Mouse (Mus musculus): ENCODE measurements around the gene Rgs17. TPM values are rescaled to one million over a fixed set of nuclear protein-coding genes. Genes with fewer than 3 reads are reported as not detected.

Rgs17 gene
- total and polyA plus RNA-seq, 3 experiments = 0.25 to 0.99 (median 0.75) TPM

DNA sequence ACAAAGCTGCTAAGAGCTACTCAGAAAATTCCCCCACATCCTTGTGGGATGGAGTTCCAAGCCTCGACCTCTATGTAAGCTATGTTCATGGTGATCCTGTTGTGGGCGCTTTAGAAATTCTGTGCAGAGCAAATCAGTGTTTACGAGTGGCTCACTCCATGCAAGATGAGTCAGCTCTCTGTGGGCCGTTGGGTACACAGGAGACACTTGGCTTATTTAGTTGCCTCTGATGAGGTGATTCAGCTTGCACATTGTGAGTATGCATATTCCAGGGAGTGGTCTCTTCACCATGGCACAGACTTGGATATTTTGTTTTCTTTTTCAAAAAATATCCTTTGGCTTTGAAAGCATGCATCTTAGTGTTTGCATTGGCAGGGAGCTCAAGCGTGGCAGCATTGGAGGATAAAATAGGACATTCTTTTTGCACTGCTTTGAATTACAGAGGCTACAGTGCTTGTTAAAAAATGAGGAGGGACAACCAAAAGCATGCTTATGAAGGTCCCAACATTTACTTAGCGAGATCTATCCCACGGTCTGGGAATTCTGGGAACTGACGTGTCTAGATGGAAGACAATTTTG lies 68.8 kb downstream of the Rgs17 start:
- 79% methylated on average over 8 of the region's 8 CpGs for WGBS
- intact Hi-C loops (cut with DNase I) = no loop called here
- no peak for TF ChIP-seq POLR2A (IDR thresholded peaks at IDR 0.05; ENCODE audit: insufficient read depth, low read depth, low read length)
- TF ChIP-seq CTCF (IDR thresholded peaks at IDR 0.05) = no peak

DNA sequence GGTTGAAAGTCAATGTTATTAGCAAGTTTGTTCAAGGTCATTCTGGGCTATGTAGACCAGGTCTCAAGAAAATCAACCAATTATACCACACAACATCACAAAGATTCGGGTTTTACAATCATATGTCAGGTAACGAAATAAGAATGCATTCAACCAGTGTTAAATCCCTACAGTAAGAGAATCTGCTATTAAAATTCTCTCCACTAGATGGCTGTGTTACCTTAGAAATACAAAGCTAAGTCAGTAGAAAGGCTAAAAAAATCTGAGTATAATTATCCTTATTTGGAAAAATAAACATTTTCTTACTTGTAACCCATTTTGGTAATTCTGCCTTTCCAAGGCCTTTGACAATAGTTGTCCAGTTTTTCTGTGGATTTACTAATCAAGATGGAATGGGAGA lies 75.3 kb downstream of the Rgs17 start:
- Histone ChIP-seq H3K36me3 (ENCODE audit: control insufficient read depth, insufficient read depth, low read length) (no peaks in the 10 kb centered on the region), H3K27me3 (ENCODE audit: control insufficient read depth, insufficient read depth, low read length) (no peaks in the 10 kb centered on the region), H3K4me1 (ENCODE audit: control insufficient read depth, insufficient read depth, low read length) (no peaks in the 10 kb centered on the region), H3K79me2 (replicated peaks; ENCODE audit: control insufficient read depth, insufficient read depth, low read length) (no peaks in the 10 kb centered on the region), H3K27ac (no peak overlapping the region), H3K9ac (ENCODE audit: low read depth, low read length) (no peak overlapping the region), H3K4me3 (no peak overlapping the region)
- TF ChIP-seq CTCF (IDR thresholded peaks at IDR 0.05) (peak; percentile 79), EP300 (IDR thresholded peaks at IDR 0.05; ENCODE audit: insufficient read depth, low read depth, low read length) (no peak)
- intact Hi-C loops (cut with DNase I) = loop anchor here (5.0 to 10.0 kb wide), 2 partner anchors 848 to 1230 kb away; no protein-coding TSS in a partner anchor
- DNase-seq = no peak
- 28% methylated on average over 2 of the region's 2 CpGs for WGBS

More for the DNA sequence above, 68.8 kb downstream of the Rgs17 start:
- no peak overlapping the region for H3K27ac ChIP-seq
- H3K79me2 ChIP-seq (replicated peaks; ENCODE audit: control insufficient read depth, insufficient read depth, low read length) = no peaks in the 10 kb centered on the region
- no peak overlapping the region for H3K9ac ChIP-seq (ENCODE audit: low read depth, low read length)
- H3K27me3 ChIP-seq (ENCODE audit: control insufficient read depth, insufficient read depth, low read length) = no peaks in the 10 kb centered on the region
- no peak for DNase-seq
- H3K4me1 ChIP-seq (ENCODE audit: control insufficient read depth, insufficient read depth, low read length) = no peaks in the 10 kb centered on the region
- H3K36me3 ChIP-seq (ENCODE audit: control insufficient read depth, insufficient read depth, low read length) = no peaks in the 10 kb centered on the region
- no peak overlapping the region for H3K4me3 ChIP-seq

DNA sequence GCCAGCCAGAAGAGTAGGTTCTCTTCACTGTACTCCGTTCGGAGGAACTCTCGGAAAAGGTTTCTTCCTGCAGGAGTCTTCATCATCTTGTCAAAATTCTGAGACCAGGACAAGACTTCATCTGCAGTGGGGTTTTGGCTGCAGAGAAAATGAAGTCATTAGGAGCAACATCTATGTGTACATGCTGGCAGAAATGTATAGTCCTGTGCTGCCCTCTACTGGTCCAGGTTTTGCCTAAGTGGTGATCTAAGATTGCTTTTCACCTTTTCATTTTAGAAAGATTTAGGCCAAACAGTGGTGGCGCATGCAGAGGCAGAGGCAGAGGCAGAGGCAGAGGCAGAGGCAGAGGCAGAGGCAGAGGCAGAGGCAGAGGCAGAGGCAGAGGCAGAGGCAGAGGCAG lies 80.8 kb downstream of the Rgs17 start:
- intact Hi-C loops (cut with DNase I) = loop anchor here (10.0 kb wide), 1 partner anchor 853 kb away; no protein-coding TSS in a partner anchor
- DNase-seq = peak; percentile 16 to 19
- Histone ChIP-seq H3K27ac (no peak overlapping the region), H3K36me3 (ENCODE audit: control insufficient read depth, insufficient read depth, low read length) (no peaks in the 10 kb centered on the region), H3K9ac (ENCODE audit: low read depth, low read length) (no peak overlapping the region), H3K4me1 (ENCODE audit: control insufficient read depth, insufficient read depth, low read length) (no peaks in the 10 kb centered on the region), H3K79me2 (replicated peaks; ENCODE audit: control insufficient read depth, insufficient read depth, low read length) (no peaks in the 10 kb centered on the region), H3K27me3 (ENCODE audit: control insufficient read depth, insufficient read depth, low read length) (no peaks in the 10 kb centered on the region), H3K4me3 (no peak overlapping the region)
- 82% methylated on average over 4 of the region's 4 CpGs for WGBS
- peak; percentile 58 for TF ChIP-seq CTCF (IDR thresholded peaks at IDR 0.05)
- no peak for TF ChIP-seq EP300 (IDR thresholded peaks at IDR 0.05; ENCODE audit: insufficient read depth, low read depth, low read length)
- TF ChIP-seq POLR2A (IDR thresholded peaks at IDR 0.05; ENCODE audit: insufficient read depth, low read depth, low read length) = no peak

DNA sequence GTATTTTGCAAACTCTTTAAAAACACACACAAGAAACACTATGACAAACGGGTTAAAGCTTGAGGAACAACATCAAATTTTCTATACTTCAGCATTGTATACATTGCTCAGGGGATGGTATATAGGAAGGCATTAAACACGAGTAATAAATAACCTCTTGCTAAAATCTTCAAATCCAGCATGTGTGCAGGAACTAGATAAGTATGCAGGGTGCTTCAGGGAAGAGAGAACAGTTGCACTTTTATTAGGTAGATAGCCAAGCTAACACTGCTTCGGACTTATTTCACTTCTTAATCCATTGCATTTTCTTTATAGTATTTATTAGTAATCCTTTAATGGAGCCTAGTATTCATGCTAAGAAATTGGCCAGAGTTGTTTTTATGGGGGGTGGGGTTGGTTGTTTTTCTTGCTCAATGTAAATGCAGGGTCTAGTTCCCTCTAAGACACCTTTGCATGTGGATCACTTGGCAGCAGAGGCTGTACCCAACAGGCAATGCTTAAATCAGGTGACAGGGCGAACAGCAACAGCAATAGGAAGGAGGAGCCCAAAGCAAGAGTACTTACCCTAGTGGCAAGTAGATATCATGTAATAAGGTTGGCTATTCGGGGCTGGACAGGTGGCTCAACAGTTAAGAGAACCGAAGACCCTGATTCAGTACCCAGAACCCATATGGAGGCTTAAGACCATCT lies 95.7 kb downstream of the Rgs17 start:
- H3K36me3 ChIP-seq (ENCODE audit: control insufficient read depth, insufficient read depth, low read length) = peaks cover 2% of the 10 kb centered on the region
- H3K4me3 ChIP-seq = no peak overlapping the region
- no peaks in the 10 kb centered on the region for H3K79me2 ChIP-seq (replicated peaks; ENCODE audit: control insufficient read depth, insufficient read depth, low read length)
- H3K9ac ChIP-seq (ENCODE audit: low read depth, low read length) = no peak overlapping the region
- DNase-seq = no peak
- intact Hi-C loops (cut with DNase I) = no loop called here
- no peak overlapping the region for H3K27ac ChIP-seq
- no peaks in the 10 kb centered on the region for H3K27me3 ChIP-seq (ENCODE audit: control insufficient read depth, insufficient read depth, low read length)
- no peak for TF ChIP-seq CTCF (IDR thresholded peaks at IDR 0.05)
- no peak for TF ChIP-seq EP300 (IDR thresholded peaks at IDR 0.05; ENCODE audit: insufficient read depth, low read depth, low read length)
- no peak for TF ChIP-seq POLR2A (IDR thresholded peaks at IDR 0.05; ENCODE audit: insufficient read depth, low read depth, low read length)
- peaks cover 5% of the 10 kb centered on the region for H3K4me1 ChIP-seq (ENCODE audit: control insufficient read depth, insufficient read depth, low read length)
- WGBS = 71% methylated on average over 6 of the region's 6 CpGs

DNA sequence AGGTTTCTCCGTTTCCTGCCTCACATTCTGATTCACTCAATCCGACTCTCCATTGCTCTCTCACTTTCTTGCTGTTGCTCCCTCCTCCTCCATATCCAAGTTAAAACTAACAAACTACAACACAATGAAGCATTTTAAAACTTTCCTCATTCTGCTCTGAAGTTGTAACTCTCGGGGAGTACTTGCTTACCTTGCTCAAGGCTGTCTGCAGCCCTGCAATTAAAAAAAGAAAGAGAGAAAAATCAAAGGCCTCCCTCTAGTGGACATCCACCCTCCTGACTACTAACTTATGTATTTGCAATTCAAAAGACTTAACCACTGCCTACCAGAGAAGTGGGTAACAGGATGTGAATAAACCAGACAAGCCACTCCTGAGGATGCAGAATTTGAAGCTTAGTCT lies 97.4 kb downstream of the Rgs17 start:
- 0 out of 2 replicates have a peak, but pooled peaks cover 1% of the 10 kb centered on the region for H3K79me2 ChIP-seq (replicated peaks; ENCODE audit: control insufficient read depth, insufficient read depth, low read length)
- 0% methylated on average over 3 of the region's 3 CpGs for WGBS
- H3K9ac ChIP-seq (ENCODE audit: low read depth, low read length) = peak overlapping the region; percentile 26
- peak overlapping the region; percentile 86 for H3K4me3 ChIP-seq
- TF ChIP-seq POLR2A (IDR thresholded peaks at IDR 0.05; ENCODE audit: insufficient read depth, low read depth, low read length) (no peak), CTCF (IDR thresholded peaks at IDR 0.05) (peak; percentile 88)
- no peaks in the 10 kb centered on the region for H3K27me3 ChIP-seq (ENCODE audit: control insufficient read depth, insufficient read depth, low read length)
- peaks cover 5% of the 10 kb centered on the region for H3K4me1 ChIP-seq (ENCODE audit: control insufficient read depth, insufficient read depth, low read length)
- H3K27ac ChIP-seq = peak overlapping the region; percentile 85
- peaks cover 2% of the 10 kb centered on the region for H3K36me3 ChIP-seq (ENCODE audit: control insufficient read depth, insufficient read depth, low read length)
- DNase-seq = peak in 1 of 2 experiments; percentile 27
- intact Hi-C loops (cut with DNase I) = loop anchor here (1.0 to 2.0 kb wide), 2 partner anchors 18 to 24 kb away; no protein-coding TSS in a partner anchor

Measured in heart, adult 2 months (tissue).